Mouse (Mus musculus) hindbrain, embryonic 16.5 days (tissue): ENCODE measurements around the gene D2hgdh. TPM values are rescaled to one million over a fixed set of nuclear protein-coding genes. Genes with fewer than 3 reads are reported as not detected.

Source experiments
- ATAC-seq: fragments of 200-750 bp; cut with Nextera tagmentation; 2 replicates; pipeline ENCODE4 v1.8.0; 2017; ENCODE audit warnings: moderate TSS enrichment, moderate library complexity
- H3K27ac ChIP-seq: fragments of 300-500 bp; sonication (generic); 2 replicates; pipeline ENCODE4 v1.5.1; 2014; ENCODE audit warnings: low read depth, mild to moderate bottlenecking, control low read depth, low read length, moderate library complexity
- H3K27me3 ChIP-seq: fragments of 300-500 bp; sonication (generic); replicated peaks from 2 replicates; pipeline ENCODE4 v1.6.1; 2014; ENCODE audit warnings: low read length; ENCODE audit not compliant: control insufficient read depth, insufficient read depth
- H3K36me3 ChIP-seq: fragments of 300-500 bp; sonication (generic); 2 replicates; pipeline ENCODE4 v1.6.1; 2014; ENCODE audit warnings: mild to moderate bottlenecking, low read length, moderate library complexity, mixed read lengths; ENCODE audit not compliant: control insufficient read depth, insufficient read depth
- H3K4me1 ChIP-seq: fragments of 300-500 bp; sonication (generic); 2 replicates; pipeline ENCODE4 v1.6.1; 2014; ENCODE audit warnings: low read depth, low read length; ENCODE audit not compliant: control insufficient read depth, insufficient read depth
- H3K4me2 ChIP-seq: fragments of 300-500 bp; sonication (generic); 2 replicates; pipeline ENCODE4 v1.6.1; 2014; ENCODE audit warnings: mild to moderate bottlenecking, low read length, control low read depth, moderate library complexity
- H3K4me3 ChIP-seq: fragments of 300-500 bp; sonication (generic); 2 replicates; pipeline ENCODE4 v1.5.1; 2014; ENCODE audit warnings: mild to moderate bottlenecking, low read length, control low read depth, moderate library complexity
- H3K9ac ChIP-seq: fragments of 300-500 bp; sonication (generic); 2 replicates; pipeline ENCODE4 v1.6.1; 2014; ENCODE audit warnings: low read depth, mild to moderate bottlenecking, control low read depth, low read length, moderate library complexity
- H3K9me3 ChIP-seq: fragments of 300-500 bp; sonication (generic); 2 replicates; pipeline ENCODE4 v1.6.1; 2014; ENCODE audit warnings: mild to moderate bottlenecking, low read length, moderate library complexity; ENCODE audit not compliant: control insufficient read depth
- WGBS: fragments of 180-500 bp; shearing (Covaris S2); extraction: QIAGEN DNeasy Blood & Tissue Kit; methylation state at CpG from one replicate; pipeline ENCODE4 v1.1.7; 2014; 5-methylcytosine and 5-hydroxymethylcytosine counted together
- polyA plus RNA-seq: library from polyadenylated mRNA; unstranded; fragments of >200 nt; fragmentation: Nextera tagmentation; extraction: Ambion mirVana; gene quantifications from 2 replicates; pipeline ENCODE4 v1.2.1, GENCODE M21; 2015

D2hgdh gene
- polyA plus RNA-seq, 1 experiment from 2014 or later: 14.6 TPM

- peak within 1 kb of the TSS; percentile 99 for H3K27ac ChIP-seq
- H3K36me3 ChIP-seq: peaks cover 18% of the 10 kb centered on the region
- H3K4me2 ChIP-seq: peak within 1 kb of the TSS; percentile 91
- under 1% methylated on average over 68 of the region's 94 CpGs for WGBS
- no peaks in the 10 kb centered on the region for H3K9me3 ChIP-seq
- H3K27me3 ChIP-seq: no peaks in the 10 kb centered on the region
- peak within 1 kb of the TSS; percentile 93 for H3K9ac ChIP-seq
- peak within 1 kb of the TSS; percentile 84 for H3K4me3 ChIP-seq
- ATAC-seq: peak; percentile 93
- peaks cover 22% of the 10 kb centered on the region for H3K4me1 ChIP-seq
Measured at GRCm38 (mm10) chr1:93803556-93804507, 20.9 kb upstream of the D2hgdh start, which contains the start of gene Ing5. Gene Ing5, plus strand, starts transcription at chr1:93803965.

GRCm38 (mm10) chr1:93804818-93805217, 19.9 kb upstream of the D2hgdh start:
- Histone ChIP-seq H3K27me3 (no peaks in the 10 kb centered on the region), H3K27ac (no peak overlapping the region), H3K36me3 (peaks cover 23% of the 10 kb centered on the region), H3K4me3 (peak overlapping the region; percentile 84), H3K4me1 (peaks cover 22% of the 10 kb centered on the region), H3K9ac (peak overlapping the region; percentile 93), H3K9me3 (no peaks in the 10 kb centered on the region), H3K4me2 (peak overlapping the region; percentile 91)
- ATAC-seq: no peak
- 88% methylated on average over 4 of the region's 4 CpGs for WGBS

DNA sequence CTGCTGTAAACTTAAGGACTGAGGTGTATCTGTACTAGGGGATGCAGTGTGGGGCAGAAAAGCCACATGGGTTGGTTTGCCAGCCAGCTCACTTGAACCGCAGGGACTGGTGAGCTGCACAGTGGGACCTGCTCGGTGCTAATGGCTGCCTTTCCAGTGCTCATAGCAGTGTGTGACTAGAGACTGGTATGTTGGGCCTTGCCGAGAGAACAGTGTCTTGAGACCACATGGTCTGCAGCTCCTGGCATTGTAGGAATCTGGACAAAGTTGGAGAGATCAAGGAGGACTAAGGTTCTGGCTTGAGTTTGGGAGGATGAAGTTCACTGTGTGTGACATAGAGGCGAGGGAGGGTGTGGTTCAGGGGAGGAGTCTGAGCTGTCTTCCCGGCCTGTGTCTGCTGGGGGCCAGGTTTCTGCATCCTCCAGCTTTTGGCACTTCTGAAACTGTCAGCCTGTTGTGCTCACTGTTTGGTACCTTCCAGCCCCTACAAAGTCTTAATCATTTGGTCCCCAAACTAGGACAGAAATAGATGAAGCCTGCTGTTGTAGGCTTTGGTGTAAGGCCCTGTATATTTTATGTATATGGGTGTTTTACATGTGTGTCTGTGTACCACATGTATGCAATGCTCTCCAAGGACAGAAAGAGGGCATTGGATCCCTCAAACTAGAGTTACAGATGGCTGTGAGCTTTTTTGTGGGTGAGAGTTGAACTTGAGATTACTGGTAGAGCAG, 19.3 kb upstream of the D2hgdh start:
- no peak overlapping the region for H3K4me2 ChIP-seq
- no peak for ATAC-seq
- H3K36me3 ChIP-seq: peaks cover 25% of the 10 kb centered on the region
- 82% methylated on average over 5 of the region's 5 CpGs for WGBS
- no peak overlapping the region; the same call in 1 of the 2 replicates for H3K9ac ChIP-seq
- no peak overlapping the region for H3K4me3 ChIP-seq
- H3K4me1 ChIP-seq: peaks cover 22% of the 10 kb centered on the region
- no peak overlapping the region for H3K27ac ChIP-seq
- no peaks in the 10 kb centered on the region for H3K9me3 ChIP-seq
- no peaks in the 10 kb centered on the region for H3K27me3 ChIP-seq

DNA sequence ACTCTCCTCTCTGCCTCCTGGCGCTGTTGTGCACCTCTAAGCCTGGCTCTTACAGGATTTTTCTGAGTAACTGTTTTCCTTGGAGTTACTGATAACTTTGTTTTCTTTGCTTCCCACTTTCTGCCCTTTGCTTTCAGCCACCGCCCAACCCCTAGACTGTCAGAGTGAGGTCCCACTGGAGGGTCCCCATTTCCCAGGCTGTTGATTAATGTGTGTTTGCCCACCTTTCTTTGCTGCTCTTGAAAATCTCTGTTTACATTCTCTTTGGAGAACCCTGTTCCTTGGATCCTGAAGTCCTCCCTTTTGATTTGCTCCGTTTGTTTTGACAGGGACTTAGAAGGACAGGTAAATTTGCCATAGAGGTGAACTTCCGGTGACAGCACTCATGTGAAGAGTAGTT, 15.8 kb upstream of the D2hgdh start:
- Histone ChIP-seq H3K36me3 (peaks cover 44% of the 10 kb centered on the region), H3K4me2 (no peak overlapping the region), H3K4me3 (no peak overlapping the region), H3K4me1 (peaks cover 9% of the 10 kb centered on the region), H3K9ac (no peak overlapping the region), H3K27ac (no peak overlapping the region), H3K27me3 (no peaks in the 10 kb centered on the region), H3K9me3 (no peaks in the 10 kb centered on the region)
- 97% methylated on average over 4 of the region's 4 CpGs for WGBS
- ATAC-seq: no peak

DNA sequence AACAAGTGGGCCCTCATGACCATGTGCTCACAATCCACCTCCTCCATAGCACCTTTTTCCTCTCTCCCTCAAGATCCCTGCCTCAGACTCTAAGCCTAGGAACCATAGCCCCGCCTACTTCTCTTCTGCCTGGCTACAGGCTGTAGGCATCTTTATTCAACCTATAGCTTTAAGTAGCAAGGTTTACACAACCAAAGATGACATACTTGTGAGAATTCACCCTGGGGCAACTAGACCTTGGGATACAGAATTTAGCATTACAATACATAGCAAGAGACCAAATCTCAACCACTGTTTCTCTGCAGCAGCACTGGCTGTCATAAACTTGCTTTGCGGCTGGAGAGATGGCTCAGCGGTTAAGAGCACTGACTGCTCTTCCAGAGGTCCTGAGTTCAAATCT, 14.7 kb upstream of the D2hgdh start:
- Histone ChIP-seq H3K9ac (no peak overlapping the region), H3K27ac (no peak overlapping the region), H3K9me3 (no peaks in the 10 kb centered on the region), H3K4me1 (peaks cover 1% of the 10 kb centered on the region), H3K36me3 (peaks cover 51% of the 10 kb centered on the region), H3K4me2 (no peak overlapping the region), H3K27me3 (no peaks in the 10 kb centered on the region), H3K4me3 (no peak overlapping the region)
- 98% methylated on average over 3 of the region's 3 CpGs for WGBS
- no peak for ATAC-seq

- no peak overlapping the region for H3K4me2 ChIP-seq
- no peak overlapping the region for H3K27ac ChIP-seq
- H3K4me3 ChIP-seq: no peak overlapping the region
- H3K9ac ChIP-seq: no peak overlapping the region
- no peaks in the 10 kb centered on the region for H3K27me3 ChIP-seq
- H3K36me3 ChIP-seq: peaks cover 53% of the 10 kb centered on the region
- no peaks in the 10 kb centered on the region for H3K4me1 ChIP-seq
- WGBS: 97% methylated on average over 8 of the region's 8 CpGs
- no peak for ATAC-seq
- H3K9me3 ChIP-seq: no peaks in the 10 kb centered on the region
Measured at GRCm38 (mm10) chr1:93811495-93812039, 13.1 kb upstream of the D2hgdh start.

GRCm38 (mm10) chr1:93817823-93818532, 6.7 kb upstream of the D2hgdh start:
- 92% methylated on average over 8 of the region's 8 CpGs for WGBS
- Histone ChIP-seq H3K4me2 (no peak overlapping the region), H3K36me3 (peaks cover 43% of the 10 kb centered on the region), H3K4me1 (no peaks in the 10 kb centered on the region), H3K9me3 (no peaks in the 10 kb centered on the region), H3K27ac (no peak overlapping the region), H3K4me3 (no peak overlapping the region), H3K27me3 (no peaks in the 10 kb centered on the region), H3K9ac (no peak overlapping the region)
- no peak for ATAC-seq

DNA sequence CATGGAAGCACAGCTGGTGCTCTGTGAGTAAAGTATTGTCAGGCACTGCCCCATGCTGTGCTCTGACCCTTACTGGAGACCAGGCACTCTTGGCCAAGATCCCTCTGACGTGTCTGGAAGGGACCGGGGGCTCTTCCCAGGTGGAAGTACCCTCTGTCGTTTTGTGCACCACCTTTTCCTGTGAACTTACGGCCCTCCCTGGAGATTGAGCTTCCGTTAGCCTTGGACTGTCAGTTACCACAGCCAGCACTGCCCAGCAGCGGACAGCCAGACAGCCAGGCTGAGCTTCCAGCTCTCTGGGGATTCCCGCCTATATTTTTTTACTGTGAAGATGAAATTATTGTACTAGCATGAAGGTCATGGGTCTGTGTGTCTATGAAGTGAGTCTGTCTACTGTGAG, 6.0 kb upstream of the D2hgdh start:
- ATAC-seq: no peak
- WGBS: 70% methylated on average over 7 of the region's 7 CpGs
- Histone ChIP-seq H3K27me3 (no peaks in the 10 kb centered on the region), H3K4me1 (no peaks in the 10 kb centered on the region), H3K4me3 (no peak overlapping the region), H3K4me2 (no peak overlapping the region), H3K9ac (no peak overlapping the region), H3K27ac (no peak overlapping the region), H3K9me3 (no peaks in the 10 kb centered on the region), H3K36me3 (peaks cover 37% of the 10 kb centered on the region)
